Mouse (Mus musculus): Measurements from ENCODE around the gene Fthl17d. TPM values are rescaled to one million over a fixed set of nuclear protein-coding genes. Genes with fewer than 3 reads are reported as not detected.
A peak's percentile ranks its signal among the peaks of the same experiment; 100 is the strongest.
"Not testable (repeated sequence)": the region's sequence is repeated elsewhere in the genome, so short reads cannot be mapped to it uniquely, and the experiment has no call there.

Gene Fthl17d
- total and polyA plus RNA-seq, 2 experiments: not detected

- H3K79me2 ChIP-seq (ENCODE audit: control insufficient read depth, insufficient read depth, low read length); H3K36me3 ChIP-seq (ENCODE audit: control insufficient read depth, insufficient read depth, low read length); H3K4me1 ChIP-seq (ENCODE audit: control insufficient read depth, insufficient read depth, low read length); H3K4me3 ChIP-seq (ENCODE audit: insufficient read depth, low read depth, low read length); H3K27ac ChIP-seq (replicated peaks; ENCODE audit: insufficient read depth, low read depth, low read length); H3K9ac ChIP-seq (ENCODE audit: low read depth, low read length); H3K27me3 ChIP-seq (ENCODE audit: control insufficient read depth, insufficient read depth, low read length): not testable (repeated sequence)
- 14% methylated on average over 7 of the region's 7 CpGs for WGBS
- DNase-seq (ENCODE audit: extremely low read depth, low read depth, low spot score): peak; percentile 38
- peak; percentile 56; the same call in 1 of the 2 replicates for TF ChIP-seq CTCF (IDR thresholded peaks at IDR 0.05; ENCODE audit: low read depth, low read length)
Observed at GRCm38 (mm10) chrX:8948130-8948805, 38.3 kb downstream of the Fthl17d start.

DNA sequence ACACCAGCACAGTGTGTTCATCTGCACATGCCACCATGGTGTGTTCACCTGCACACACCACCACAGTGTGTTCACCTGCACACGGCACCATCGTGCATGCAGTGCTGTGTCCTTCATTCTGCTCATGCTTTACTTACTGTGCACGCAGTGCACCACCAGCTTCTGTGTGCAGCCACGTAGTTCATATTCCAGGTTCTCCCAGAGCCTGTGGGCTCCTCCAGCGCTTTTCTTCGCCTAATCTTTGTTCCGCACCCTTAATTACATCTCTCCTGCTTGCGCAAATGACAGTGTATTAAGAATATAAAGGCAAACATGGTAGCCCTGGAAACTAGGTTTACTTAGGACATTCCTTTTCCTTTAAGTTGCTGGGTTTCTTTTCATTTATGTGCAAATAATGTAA, 42.5 kb downstream of the Fthl17d start:
- no peak overlapping the region for H3K4me3 ChIP-seq (ENCODE audit: insufficient read depth, low read depth, low read length)
- TF ChIP-seq CTCF (IDR thresholded peaks at IDR 0.05; ENCODE audit: low read depth, low read length) (no peak), POLR2A (IDR thresholded peaks at IDR 0.05; ENCODE audit: extremely low read depth, insufficient read depth, low read length) (no peak)
- H3K9ac ChIP-seq (ENCODE audit: low read depth, low read length): no peak overlapping the region
- H3K36me3 ChIP-seq (ENCODE audit: control insufficient read depth, insufficient read depth, low read length): no peaks in the 10 kb centered on the region
- H3K79me2 ChIP-seq (ENCODE audit: control insufficient read depth, insufficient read depth, low read length): no peaks in the 10 kb centered on the region
- H3K4me1 ChIP-seq (ENCODE audit: control insufficient read depth, insufficient read depth, low read length): no peaks in the 10 kb centered on the region
- WGBS: 81% methylated on average over 8 of the region's 8 CpGs
- no peak for DNase-seq (ENCODE audit: extremely low read depth, low read depth, low spot score)
- no peak overlapping the region for H3K27ac ChIP-seq (replicated peaks; ENCODE audit: insufficient read depth, low read depth, low read length)
- H3K27me3 ChIP-seq (ENCODE audit: control insufficient read depth, insufficient read depth, low read length): no peaks in the 10 kb centered on the region

Other genes starting within 250 kb of the Fthl17d start
- not detected in 2 replicates for gene Ssx9, start 238.3 kb downstream of the Fthl17d start, total RNA-seq (2014; rRNA removed)
- gene Ssx9, start 238.3 kb downstream of the Fthl17d start, polyA plus RNA-seq (2012; rRNA removed): not detected in 2 replicates
- not detected in 2 replicates for gene Ssxb5, start 183.1 kb downstream of the Fthl17d start, total RNA-seq (2014; rRNA removed)
- gene Ssxb5, start 183.1 kb downstream of the Fthl17d start, polyA plus RNA-seq (2012; rRNA removed): not detected in 2 replicates
- gene Gm6592, start 142.8 kb downstream of the Fthl17d start, total RNA-seq (2014; rRNA removed): not detected in 2 replicates
- gene Gm6592, start 142.8 kb downstream of the Fthl17d start, polyA plus RNA-seq (2012; rRNA removed): not detected in 2 replicates
- gene Gm5751, start 112.5 kb downstream of the Fthl17d start, total RNA-seq (2014; rRNA removed): not detected in 2 replicates
- not detected in 2 replicates for gene Gm5751, start 112.5 kb downstream of the Fthl17d start, polyA plus RNA-seq (2012; rRNA removed)
- gene B630019K06Rik, start 94.4 kb downstream of the Fthl17d start, total RNA-seq (2014; rRNA removed): 0.18 and 0.47 TPM in 2 replicates
- gene B630019K06Rik, start 94.4 kb downstream of the Fthl17d start, polyA plus RNA-seq (2012; rRNA removed): 0.21 and 0.60 TPM in 2 replicates
- gene Fthl17b, start 23.8 kb downstream of the Fthl17d start, total RNA-seq (2014; rRNA removed): not detected in 2 replicates
- gene Fthl17b, start 23.8 kb downstream of the Fthl17d start, polyA plus RNA-seq (2012; rRNA removed): not detected in 2 replicates
- gene Fthl17c, start 10.2 kb downstream of the Fthl17d start, total RNA-seq (2014; rRNA removed): not detected in 2 replicates
- gene Fthl17c, start 10.2 kb downstream of the Fthl17d start, polyA plus RNA-seq (2012; rRNA removed): not detected in 2 replicates
- not detected in 2 replicates for gene Fthl17e, start 46.7 kb upstream of the Fthl17d start, total RNA-seq (2014; rRNA removed)
- not detected in 2 replicates for gene Fthl17e, start 46.7 kb upstream of the Fthl17d start, polyA plus RNA-seq (2012; rRNA removed)
- gene Fthl17f, start 76.3 kb upstream of the Fthl17d start, total RNA-seq (2014; rRNA removed): not detected in 2 replicates
- not detected in 2 replicates for gene Fthl17f, start 76.3 kb upstream of the Fthl17d start, polyA plus RNA-seq (2012; rRNA removed)
- not detected in 2 replicates for gene 4930402K13Rik, start 117.8 kb upstream of the Fthl17d start, total RNA-seq (2014; rRNA removed)
- not detected in 2 replicates for gene 4930402K13Rik, start 117.8 kb upstream of the Fthl17d start, polyA plus RNA-seq (2012; rRNA removed)
- 0.09 TPM in 1 of 2 replicates, not detected in the other for gene Lancl3, start 213.1 kb upstream of the Fthl17d start, total RNA-seq (2014; rRNA removed)
- 0.02 TPM in 1 of 2 replicates, not detected in the other for gene Lancl3, start 213.1 kb upstream of the Fthl17d start, polyA plus RNA-seq (2012; rRNA removed)